Mouse (Mus musculus): Measurements from ENCODE around the gene Skida1. TPM values are rescaled to one million over a fixed set of nuclear protein-coding genes. Genes with fewer than 3 reads are reported as not detected.

The Skida1 gene
- total RNA-seq (2023), result under 1 TPM in 1 of 2 experiments, not detected in 1; 0.29 TPM

DNA sequence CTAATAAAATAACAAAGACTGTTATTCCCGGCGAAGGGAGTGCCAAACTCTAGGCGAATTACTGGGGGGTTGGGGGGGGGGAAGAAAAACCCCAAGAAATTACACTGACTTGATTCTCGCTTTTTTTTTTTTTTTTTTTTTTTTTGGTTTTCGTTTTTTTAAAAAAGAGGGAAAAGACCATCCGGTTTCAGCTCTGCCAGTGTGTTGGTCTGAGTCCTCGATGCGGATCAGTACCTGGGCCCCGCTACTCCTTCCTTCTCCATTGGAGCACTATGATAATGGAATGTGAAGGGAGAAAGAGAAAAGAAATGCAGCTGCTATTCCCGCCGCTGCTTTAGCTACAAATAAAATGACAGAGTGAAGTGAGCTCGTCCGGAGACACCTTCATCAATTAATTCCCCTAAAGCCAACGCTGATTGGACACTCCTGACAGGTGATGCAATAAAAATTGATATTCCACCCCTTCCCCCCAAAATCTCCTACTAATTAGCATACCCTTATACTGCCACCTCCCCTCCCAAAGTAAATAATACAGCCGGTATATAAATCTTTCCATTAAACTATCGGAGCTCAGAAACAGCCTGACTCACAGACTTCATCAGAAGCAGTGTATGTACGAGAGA, at the start of gene Skida1:
Gene Skida1 (minus strand): TSS at position 599 of the 623 bp plus-strand sequence.

DNA sequence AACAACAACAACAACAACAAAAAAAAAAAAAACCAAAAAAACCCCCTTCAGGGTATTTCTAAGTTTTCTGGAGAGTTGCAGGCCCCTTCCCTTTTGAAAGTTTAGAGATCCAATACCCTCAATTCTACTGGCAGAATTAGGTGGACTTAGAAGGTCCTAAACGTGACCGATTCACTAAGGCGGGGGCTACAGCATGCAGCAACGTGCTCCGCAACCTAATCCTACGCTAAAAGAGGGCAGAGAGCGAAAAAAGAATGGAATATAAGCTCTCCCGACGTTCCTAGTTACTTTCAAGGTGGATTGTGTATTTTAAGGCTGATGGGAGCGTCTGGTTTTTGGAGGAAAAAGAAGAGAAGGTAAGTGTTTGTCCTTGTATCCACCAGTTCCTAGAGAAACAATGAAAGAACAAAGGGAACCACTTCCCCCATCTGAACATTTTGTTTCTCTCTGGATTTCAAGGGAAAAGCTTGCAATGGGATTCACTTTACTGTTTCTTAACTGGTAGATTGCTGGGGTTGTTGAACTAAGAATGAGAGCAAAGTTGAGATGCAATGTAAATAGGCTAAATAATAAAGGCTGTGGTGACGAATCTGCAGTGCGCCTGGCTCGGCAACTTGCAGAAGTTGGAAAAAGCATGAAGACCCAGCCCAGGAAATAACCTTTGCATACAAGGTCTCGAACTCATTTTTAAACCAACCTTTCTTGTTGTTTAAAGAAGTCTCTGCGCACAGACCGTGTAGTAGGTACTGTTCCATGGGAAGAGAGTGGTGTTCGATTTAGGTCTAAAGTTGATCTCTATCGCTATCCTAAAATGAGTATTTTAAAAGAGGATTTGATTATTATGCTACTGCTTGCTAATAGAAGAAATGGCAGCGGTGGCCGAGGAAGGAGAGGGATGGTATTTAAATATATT, 6.4 kb upstream of the Skida1 start, which contains the start of gene Mllt10:
Gene Mllt10 (plus strand): TSS at position 222 of the 913 bp plus-strand sequence.

DNA sequence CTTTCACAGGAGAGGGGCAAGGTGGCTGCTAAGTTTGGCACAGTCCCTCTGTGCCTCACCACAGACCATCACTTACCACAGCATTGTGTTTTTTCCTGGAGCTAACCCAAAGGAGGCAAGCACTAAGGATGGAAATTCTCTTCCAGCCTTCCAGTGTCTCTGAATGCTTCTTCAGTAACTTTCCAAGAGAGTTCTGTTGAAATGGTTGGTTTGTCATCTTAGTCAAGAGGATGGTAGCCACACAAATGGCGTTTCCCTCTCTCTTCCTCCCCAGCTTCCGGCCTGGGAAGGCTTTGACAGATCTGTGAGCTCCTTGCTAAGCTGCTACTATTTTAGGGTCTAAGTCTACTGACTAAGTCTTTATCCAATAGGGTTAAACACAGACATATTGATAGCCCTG, 11.4 kb downstream of the Skida1 start, which contains the start of gene A930004D18Rik:
Gene A930004D18Rik (minus strand): TSS at position 247 of the 400 bp plus-strand sequence.

GRCm38 (mm10) chr2:17996858-17997257, 52.0 kb downstream of the Skida1 start, which contains the start of gene H2al2a:
Gene H2al2a, minus strand, starts transcription at chr2:17996958.

Other genes starting within 250 kb of the Skida1 start
- not detected for gene H2al2a, start 52.1 kb downstream of the Skida1 start, total RNA-seq (2023)
- gene A930004D18Rik, start 11.3 kb downstream of the Skida1 start, total RNA-seq (2023), result under 1 TPM in 1 of 2 experiments, not detected in 1; 0.64 TPM
- 100 to 1,000 TPM; 114 to 140 TPM for gene Mllt10, start 6.2 kb upstream of the Skida1 start, total RNA-seq (2023)